Mouse (Mus musculus): ENCODE measurements at regions not wholly inside any gene's neighbourhood (a gene's known extent, or its start where the extent isn't known, plus 50 kb on each side); places are given as distances from the start of the nearest gene placed in this dataset.

- DNase-seq (ENCODE audit: low read depth): peak; percentile 77
- peak; percentile 68; the same call in 1 of the 2 replicates for TF ChIP-seq CTCF (IDR thresholded peaks at IDR 0.05; ENCODE audit: borderline replicate concordance, extremely low read depth, insufficient read depth, insufficient read length)
- no peak for TF ChIP-seq POLR2A (IDR thresholded peaks at IDR 0.05; ENCODE audit: borderline replicate concordance, extremely low read depth, insufficient read depth, insufficient read length, poor library complexity, severe bottlenecking)
Measured at GRCm38 (mm10) chr6:43021967-43022366, 73.1 kb downstream of the Olfr444 start.

Measured in brain, embryonic 14.5 days (tissue).